Mouse (Mus musculus) spleen, adult 2 months (tissue): ENCODE data around the gene Nhsl2. TPM values are rescaled to one million over a fixed set of nuclear protein-coding genes. Genes with fewer than 3 reads are reported as not detected.
A peak's percentile ranks its signal among the peaks of the same experiment; 100 is the strongest.

Source experiments
- DNase-seq, 2 experiments: peaks; one replicate each; pipeline versions ENCODE4 v3.0.0 to v3.0.0-alpha.2; 2012 to 2021; ENCODE audit warnings: low spot score in 2 of 2, low read depth in 1 of 2
- H3K27ac ChIP-seq: fragments of 200-500 bp; 2 replicates; pipeline ENCODE4 v1.5.1; 2012; ENCODE audit warnings: low read length, inconsistent platforms; ENCODE audit not compliant: insufficient read depth
- H3K27me3 ChIP-seq: fragments of 200-500 bp; 2 replicates; pipeline ENCODE4 v1.6.1; 2012; ENCODE audit warnings: mild to moderate bottlenecking, moderate library complexity, low read length, inconsistent platforms; ENCODE audit not compliant: control insufficient read depth, insufficient read depth
- H3K36me3 ChIP-seq: fragments of 200-500 bp; 2 replicates; pipeline ENCODE4 v1.6.1; 2012; ENCODE audit warnings: mild to moderate bottlenecking, low read length, inconsistent platforms; ENCODE audit not compliant: control insufficient read depth, insufficient read depth
- H3K4me1 ChIP-seq: fragments of 200-500 bp; 2 replicates; pipeline ENCODE4 v1.6.1; 2011; ENCODE audit warnings: inconsistent platforms; ENCODE audit not compliant: control insufficient read depth, insufficient read depth, insufficient read length
- H3K4me3 ChIP-seq: fragments of 200-500 bp; 2 replicates; pipeline ENCODE4 v1.5.1; 2011; ENCODE audit warnings: mild to moderate bottlenecking, inconsistent platforms; ENCODE audit not compliant: insufficient read depth, insufficient read length; ENCODE audit errors: extremely low read depth
- CTCF ChIP-seq: fragments of 200-500 bp; IDR thresholded peaks from 2 replicates; pipeline ENCODE4 v1.5.1; 2011; ENCODE audit warnings: mild to moderate bottlenecking, inconsistent platforms; ENCODE audit not compliant: insufficient read depth, insufficient read length, insufficient replicate concordance; ENCODE audit errors: extremely low read depth
- POLR2A ChIP-seq: fragments of 200-500 bp; IDR thresholded peaks from 2 replicates; pipeline ENCODE4 v1.6.1; 2011; ENCODE audit warnings: low read depth, low read length, inconsistent platforms
- WGBS: fragments of 180-500 bp; shearing (Covaris S2); methylation state at CpG from one replicate; pipeline ENCODE4 v1.1.7; 2018; 5-methylcytosine and 5-hydroxymethylcytosine counted together
- polyA plus RNA-seq: library from polyadenylated mRNA; depleted of rRNA; stranded (reverse); fragments of >200 nt; gene quantifications from 2 replicates; pipeline ENCODE4 v1.2.3, GENCODE M21; 2012

Nhsl2 gene
- polyA plus RNA-seq, 1 experiment = 1.2 TPM

GRCm38 (mm10) chrX:102003632-102004315, 154.6 kb downstream of the Nhsl2 start:
- DNase-seq = no peak
- no peak overlapping the region for H3K27ac ChIP-seq
- no peaks in the 10 kb centered on the region for H3K27me3 ChIP-seq
- WGBS = 34% methylated on average over 20 of the region's 20 CpGs
- H3K36me3 ChIP-seq = no peaks in the 10 kb centered on the region
- TF ChIP-seq CTCF (no peak), POLR2A (no peak)
- H3K4me3 ChIP-seq = no peak overlapping the region
- H3K4me1 ChIP-seq = no peaks in the 10 kb centered on the region

GRCm38 (mm10) chrX:102004370-102004769, 155.2 kb downstream of the Nhsl2 start:
- 46% methylated on average over 7 of the region's 7 CpGs for WGBS
- H3K27me3 ChIP-seq = no peaks in the 10 kb centered on the region
- no peaks in the 10 kb centered on the region for H3K36me3 ChIP-seq
- H3K27ac ChIP-seq = no peak overlapping the region
- no peak for DNase-seq
- no peak for TF ChIP-seq POLR2A
- no peak for TF ChIP-seq CTCF
- H3K4me1 ChIP-seq = no peaks in the 10 kb centered on the region
- H3K4me3 ChIP-seq = no peak overlapping the region

GRCm38 (mm10) chrX:102005141-102005641, 156.0 kb downstream of the Nhsl2 start:
- Histone ChIP-seq H3K36me3 (no peaks in the 10 kb centered on the region), H3K27me3 (no peaks in the 10 kb centered on the region), H3K4me1 (no peaks in the 10 kb centered on the region), H3K27ac (no peak overlapping the region), H3K4me3 (no peak overlapping the region)
- DNase-seq = no peak
- TF ChIP-seq POLR2A (no peak), CTCF (no peak)
- 31% methylated on average over 9 of the region's 10 CpGs for WGBS

- no peaks in the 10 kb centered on the region for H3K4me1 ChIP-seq
- H3K27ac ChIP-seq = no peak overlapping the region
- H3K36me3 ChIP-seq = no peaks in the 10 kb centered on the region
- no peak overlapping the region for H3K4me3 ChIP-seq
- no peak for TF ChIP-seq POLR2A
- no peak for TF ChIP-seq CTCF
- H3K27me3 ChIP-seq = no peaks in the 10 kb centered on the region
- WGBS = 13% methylated on average over 2 of the region's 2 CpGs
- DNase-seq = no peak
Measured at GRCm38 (mm10) chrX:102007935-102008334, 158.8 kb downstream of the Nhsl2 start.

GRCm38 (mm10) chrX:102017213-102017923, 168.2 kb downstream of the Nhsl2 start:
- no peak for DNase-seq
- H3K27ac ChIP-seq = 0 out of 2 replicates have a peak overlapping the region, but pooled peaks have one; percentile 4
- no peak overlapping the region for H3K4me3 ChIP-seq
- H3K27me3 ChIP-seq = no peaks in the 10 kb centered on the region
- 52% methylated on average over 9 of the region's 9 CpGs for WGBS
- H3K4me1 ChIP-seq = no peaks in the 10 kb centered on the region
- TF ChIP-seq POLR2A = no peak
- TF ChIP-seq CTCF = no peak
- H3K36me3 ChIP-seq = no peaks in the 10 kb centered on the region

GRCm38 (mm10) chrX:102018890-102019289, 169.7 kb downstream of the Nhsl2 start:
- 67% methylated on average over 3 of the region's 3 CpGs for WGBS
- H3K27me3 ChIP-seq = no peaks in the 10 kb centered on the region
- H3K4me1 ChIP-seq = no peaks in the 10 kb centered on the region
- no peak overlapping the region for H3K27ac ChIP-seq
- no peak for DNase-seq
- no peak overlapping the region for H3K4me3 ChIP-seq
- H3K36me3 ChIP-seq = no peaks in the 10 kb centered on the region
- TF ChIP-seq POLR2A (no peak), CTCF (no peak)
